Mouse (Mus musculus) MEL (cell line): Measurements from ENCODE around the gene Tnrc18.

ENCODE experiments used
- CHD2 ChIP-seq: IDR thresholded peaks from 2 replicates; pipeline ENCODE4 v1.6.1; 2011; ENCODE audit warnings: low read length, improper control_type of control experiment
- CTCF ChIP-seq, 3 experiments: IDR thresholded peaks in 2 of 3; conservative IDR thresholded peaks in 1 of 3; 2 replicates each; pipeline ENCODE4 v1.5.1; 2011 to 2012; ENCODE audit warnings: low read length in 3 of 3, low read depth in 2 of 3, mild to moderate bottlenecking in 2 of 3, improper control_type of control experiment in 1 of 3, inconsistent platforms in 1 of 3, mixed read lengths in 1 of 3, moderate library complexity in 1 of 3; ENCODE audit not compliant: control insufficient read depth in 1 of 3, insufficient read depth in 1 of 3, poor library complexity in 1 of 3, severe bottlenecking in 1 of 3
- E2F4 ChIP-seq: IDR thresholded peaks from 2 replicates; pipeline ENCODE4 v1.6.1; 2011; ENCODE audit warnings: low read depth, low read length, improper control_type of control experiment, borderline replicate concordance
- MAFK ChIP-seq: IDR thresholded peaks from 2 replicates; pipeline ENCODE4 v1.6.1; 2011; ENCODE audit warnings: low read depth, mild to moderate bottlenecking, low read length, improper control_type of control experiment, borderline replicate concordance
- MYB ChIP-seq: IDR thresholded peaks from 2 replicates; pipeline ENCODE4 v1.6.1; 2011; ENCODE audit warnings: mild to moderate bottlenecking, low read depth, low read length, improper control_type of control experiment
- NRF1 ChIP-seq: IDR thresholded peaks from 2 replicates; pipeline ENCODE4 v1.6.1; 2014; ENCODE audit warnings: low read depth, mild to moderate bottlenecking, inconsistent platforms, low read length, improper control_type of control experiment, moderate library complexity; ENCODE audit not compliant: poor library complexity, insufficient read depth, severe bottlenecking
- POLR2A ChIP-seq, 2 experiments: IDR thresholded peaks; 2 replicates each; pipeline ENCODE4 v1.6.1; 2011 to 2012; ENCODE audit warnings: low read length in 2 of 2, mild to moderate bottlenecking in 2 of 2, control low read depth in 1 of 2, improper control_type of control experiment in 1 of 2, low read depth in 1 of 2, moderate library complexity in 1 of 2; ENCODE audit not compliant: control insufficient read depth in 1 of 2, insufficient read depth in 1 of 2, poor library complexity in 1 of 2
- POLR2AphosphoS5 ChIP-seq: IDR thresholded peaks from 2 replicates; pipeline ENCODE4 v1.6.1; 2012; ENCODE audit warnings: low read depth, borderline replicate concordance, mild to moderate bottlenecking, inconsistent platforms, low read length, moderate library complexity, mixed read lengths
- RAD21 ChIP-seq: IDR thresholded peaks from 2 replicates; pipeline ENCODE4 v1.6.1; 2011; ENCODE audit warnings: mild to moderate bottlenecking, low read depth, low read length, improper control_type of control experiment
- SMC3 ChIP-seq: IDR thresholded peaks from 2 replicates; pipeline ENCODE4 v1.6.1; 2011; ENCODE audit warnings: low read depth, low read length, improper control_type of control experiment
- TCF12 ChIP-seq: IDR thresholded peaks from 2 replicates; pipeline ENCODE4 v1.6.1; 2014; ENCODE audit warnings: low read depth, mild to moderate bottlenecking, inconsistent platforms, low read length, improper control_type of control experiment, moderate library complexity
- ZC3H11A ChIP-seq: IDR thresholded peaks from 2 replicates; pipeline ENCODE4 v1.6.1; 2012; ENCODE audit warnings: low read depth, mild to moderate bottlenecking, inconsistent platforms, low read length, improper control_type of control experiment

DNA sequence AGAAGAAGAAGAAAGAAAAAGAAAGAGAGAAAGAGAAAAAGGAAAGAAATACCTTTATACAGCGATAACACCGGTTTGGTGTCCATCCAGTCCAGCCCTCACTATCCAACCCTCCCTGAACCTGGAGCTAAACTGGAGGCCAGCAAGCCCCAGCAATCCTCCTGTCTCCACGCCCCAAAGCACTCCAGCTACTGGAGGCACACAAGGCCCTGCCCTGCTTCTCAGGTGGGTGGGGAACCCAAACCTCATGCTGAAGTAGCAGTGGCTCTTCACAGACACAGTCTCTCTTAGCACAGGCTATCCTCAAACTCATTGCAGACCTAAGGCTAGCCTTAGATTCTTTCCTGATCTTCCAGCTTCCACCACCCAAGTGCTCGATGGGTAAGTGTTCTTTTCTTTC is 14.6 kb downstream of the Tnrc18 start:
- TF ChIP-seq RAD21 (no peak), CTCF (IDR thresholded peaks at IDR 0.05 in 2 of 3, conservative IDR thresholded peaks at IDR 0.05 in 1 of 3; ENCODE audit: control insufficient read depth in 1 of 3, insufficient read depth in 1 of 3, low read depth in 2 of 3, low read length in 3 of 3, poor library complexity in 1 of 3, severe bottlenecking in 1 of 3) (no peak), POLR2AphosphoS5 (no peak), ZC3H11A (no peak), CHD2 (no peak), MYB (no peak), MAFK (no peak), E2F4 (no peak), SMC3 (no peak), TCF12 (no peak), POLR2A (IDR thresholded peaks at IDR 0.05; ENCODE audit: control insufficient read depth in 1 of 2, insufficient read depth in 1 of 2, low read depth in 1 of 2, low read length in 2 of 2, poor library complexity in 1 of 2) (no peak), NRF1 (no peak)
